ENCODE assay signal across 8 mouse cellular contexts in genomic region chr6:85068322-85069022, GRCm38 (mm10). TPM values are rescaled to one million over a fixed set of nuclear protein-coding genes. Genes with fewer than 3 reads are reported as not detected.
DNase-seq lines count a peak whose midpoint lies in the region; ATAC-seq lines count a peak whose summit lies in the region.

No protein-coding gene starts in this region.

- H3K4me2 ChIP-seq in forebrain, embryonic 14.5 days (ENCODE audit: low read length): peak overlapping the region; percentile 66
- H3K4me2 ChIP-seq in limb, embryonic 12.5 days: peak overlapping the region; percentile 84
- H3K4me2 ChIP-seq in midbrain, embryonic 11.5 days: peak overlapping the region; percentile 85

- ATAC-seq in forebrain, embryonic 14.5 days: peak; percentile 28; the same call in 1 of the 2 replicates
- no peak; the same call in 1 of the 2 replicates for ATAC-seq in limb, embryonic 12.5 days (ENCODE audit: insufficient number of reproducible peaks, insufficient read depth, low FRiP score, low TSS enrichment, low read depth)
- peak; percentile 1; the same call in 1 of the 2 replicates for ATAC-seq in midbrain, embryonic 11.5 days (ENCODE audit: low FRiP score)

- H3K4me1 ChIP-seq in forebrain, embryonic 14.5 days (ENCODE audit: control insufficient read depth, insufficient read depth, low read length): peaks cover 12% of the 10 kb centered on the region
- peaks cover 11% of the 10 kb centered on the region for H3K4me1 ChIP-seq in limb, embryonic 12.5 days (replicated peaks)
- peaks cover 8% of the 10 kb centered on the region for H3K4me1 ChIP-seq in midbrain, embryonic 11.5 days (ENCODE audit: control insufficient read depth, insufficient read depth, low read length)

- intact Hi-C loops in left cerebral cortex, postnatal 10 days (cut with DNase I): no loop called here

- DNase-seq in left cerebral cortex, adult 11 months (ENCODE audit: low spot score): peak; percentile 13
- no peak for DNase-seq in left cerebral cortex, postnatal 10 days (ENCODE audit: extremely low spot score in 1 of 2, low spot score in 2 of 2)
- DNase-seq in R1 (ENCODE audit: low read depth, low spot score): peak; percentile 78
- peak; percentile 35 for DNase-seq in forebrain, embryonic 14.5 days (ENCODE audit: low spot score)
- DNase-seq in induced T-regulatory cell, adult 2 months (ENCODE audit: low read depth): peak; percentile 40
- DNase-seq in midbrain, embryonic 11.5 days (ENCODE audit: low spot score, missing footprints): no peak
- no peak for DNase-seq in yolk sac, embryonic 10.5 days (ENCODE audit: low spot score)

- no peaks in the 10 kb centered on the region for H3K36me3 ChIP-seq in forebrain, embryonic 14.5 days (ENCODE audit: control insufficient read depth, insufficient read depth, low read length)
- H3K36me3 ChIP-seq in limb, embryonic 12.5 days: no peaks in the 10 kb centered on the region
- H3K36me3 ChIP-seq in midbrain, embryonic 11.5 days (ENCODE audit: control insufficient read depth, insufficient read depth, low read length): no peaks in the 10 kb centered on the region

- WGBS in forebrain, embryonic 14.5 days: 3% methylated on average over 17 of the region's 17 CpGs
- 4% methylated on average over 17 of the region's 17 CpGs for WGBS in limb, embryonic 12.5 days
- WGBS in midbrain, embryonic 11.5 days: 8% methylated on average over 17 of the region's 17 CpGs

- H3K9ac ChIP-seq in forebrain, embryonic 14.5 days (ENCODE audit: low read length): peak overlapping the region; percentile 92
- H3K9ac ChIP-seq in limb, embryonic 12.5 days (replicated peaks): peak overlapping the region; percentile 87
- peak overlapping the region; percentile 83 for H3K9ac ChIP-seq in midbrain, embryonic 11.5 days (ENCODE audit: low read length)

- H3K9me3 ChIP-seq in forebrain, embryonic 14.5 days (replicated peaks; ENCODE audit: control insufficient read depth, low read length): no peaks in the 10 kb centered on the region
- H3K9me3 ChIP-seq in limb, embryonic 12.5 days: no peaks in the 10 kb centered on the region
- H3K9me3 ChIP-seq in midbrain, embryonic 11.5 days (ENCODE audit: control insufficient read depth, low read length): no peaks in the 10 kb centered on the region

- H3K27ac ChIP-seq in forebrain, embryonic 14.5 days (ENCODE audit: low read depth, low read length): peak overlapping the region; percentile 85
- H3K27ac ChIP-seq in limb, embryonic 12.5 days: no peak overlapping the region; the same call in 1 of the 2 replicates
- no peak overlapping the region for H3K27ac ChIP-seq in midbrain, embryonic 11.5 days (ENCODE audit: low read depth, low read length)

- H3K4me3 ChIP-seq in forebrain, embryonic 14.5 days (ENCODE audit: low read depth, low read length): peak overlapping the region; percentile 91
- H3K4me3 ChIP-seq in limb, embryonic 12.5 days (replicated peaks): peak overlapping the region; percentile 88
- peak overlapping the region; percentile 82 for H3K4me3 ChIP-seq in midbrain, embryonic 11.5 days (ENCODE audit: low read depth, low read length)

- no peaks in the 10 kb centered on the region for H3K27me3 ChIP-seq in forebrain, embryonic 14.5 days (replicated peaks; ENCODE audit: control insufficient read depth, insufficient read depth, low read length)
- H3K27me3 ChIP-seq in limb, embryonic 12.5 days: no peaks in the 10 kb centered on the region
- H3K27me3 ChIP-seq in midbrain, embryonic 11.5 days (ENCODE audit: control insufficient read depth, insufficient read depth, low read length): no peaks in the 10 kb centered on the region; the same call in 1 of the 2 replicates

RNA-seq across cellular contexts. Expression of gene Exoc6b, which starts 0.8 kb away (rescaled TPM):
- total RNA-seq in left cerebral cortex, postnatal 10 days (2021): 10 to 100 TPM; 67.1 to 68.0 TPM
- 39.0 and 55.3 TPM in 2 replicates for polyA plus RNA-seq in forebrain, embryonic 14.5 days (2014; fragmentation: Nextera tagmentation; extraction: Ambion mirVana)
- 38.2 and 38.7 TPM in 2 replicates for polyA plus RNA-seq in limb, embryonic 12.5 days (2016; fragmentation: Nextera tagmentation; extraction: Ambion mirVana)
- 32.0 and 37.0 TPM in 2 replicates for polyA plus RNA-seq in midbrain, embryonic 11.5 days (2014; fragmentation: Nextera tagmentation; extraction: Ambion mirVana)

Comparison
In these comparisons a context has a peak if more than half of its experiments do, and no peak if none do; other contexts are left out.
1. DNase-seq: peak in left cerebral cortex, adult 11 months (single experiment), R1 (single experiment), forebrain, embryonic 14.5 days (single experiment) and induced T-regulatory cell, adult 2 months (single experiment); none in left cerebral cortex, postnatal 10 days (0 of 2), midbrain, embryonic 11.5 days (single experiment) and yolk sac, embryonic 10.5 days (single experiment).
2. Peak in every context shown above with its lines, with median percentiles within 50 percentile points of each other: H3K4me2 ChIP-seq, H3K4me3 ChIP-seq and H3K9ac ChIP-seq.